Mouse (Mus musculus) central nervous system, embryonic 18 days (tissue): Measurements from ENCODE around the gene Ppp1r15a. TPM values are rescaled to one million over a fixed set of nuclear protein-coding genes. Genes with fewer than 3 reads are reported as not detected.

Experiments
- polyA plus RNA-seq: library from polyadenylated mRNA; depleted of rRNA; stranded (reverse); fragments of >200 nt; gene quantifications from 2 replicates; pipeline ENCODE4 v1.2.3, GENCODE M21; 2012; rRNA removed

Ppp1r15a gene
- 13.4 and 14.0 TPM in 2 replicates for polyA plus RNA-seq

DNA sequence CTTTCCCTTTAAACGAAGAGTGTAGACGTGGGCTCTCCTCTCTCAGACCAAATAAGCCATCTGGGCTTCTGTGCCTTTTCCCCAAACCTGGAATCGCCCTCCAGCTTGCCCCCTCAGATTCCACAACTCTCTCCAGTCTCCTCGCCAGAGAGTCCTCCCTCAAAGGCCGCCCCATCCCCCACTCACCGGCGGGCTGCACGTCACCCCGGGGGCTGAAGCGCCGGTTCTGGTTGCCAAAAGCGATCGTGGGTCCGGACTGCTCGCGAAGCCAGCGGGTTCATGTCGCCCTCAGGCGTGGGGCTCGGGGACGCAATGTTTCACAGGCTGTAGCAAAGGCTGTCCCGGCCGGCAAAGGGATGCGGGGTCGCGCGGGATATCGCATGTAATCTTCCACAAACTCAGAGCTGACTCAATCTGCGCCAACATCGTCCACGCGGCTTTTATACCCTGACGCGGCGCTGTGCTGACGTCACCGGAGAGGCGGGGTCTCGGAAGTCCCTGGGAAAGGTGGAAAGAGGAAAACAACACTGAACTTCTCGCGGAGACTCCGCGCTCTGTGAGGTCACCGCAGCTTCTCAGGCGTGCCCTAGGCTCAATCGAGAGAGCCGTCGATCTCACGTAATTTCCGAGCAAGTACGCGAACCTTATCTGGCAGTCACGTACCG, at the start of gene Ppp1r15a, which contains the start of gene Plekha4:
TSS of gene Ppp1r15a (minus strand) at position 460 of the 665 bp plus-strand sequence.
TSS of gene Plekha4 (plus strand) at position 522 of the 665 bp plus-strand sequence.

DNA sequence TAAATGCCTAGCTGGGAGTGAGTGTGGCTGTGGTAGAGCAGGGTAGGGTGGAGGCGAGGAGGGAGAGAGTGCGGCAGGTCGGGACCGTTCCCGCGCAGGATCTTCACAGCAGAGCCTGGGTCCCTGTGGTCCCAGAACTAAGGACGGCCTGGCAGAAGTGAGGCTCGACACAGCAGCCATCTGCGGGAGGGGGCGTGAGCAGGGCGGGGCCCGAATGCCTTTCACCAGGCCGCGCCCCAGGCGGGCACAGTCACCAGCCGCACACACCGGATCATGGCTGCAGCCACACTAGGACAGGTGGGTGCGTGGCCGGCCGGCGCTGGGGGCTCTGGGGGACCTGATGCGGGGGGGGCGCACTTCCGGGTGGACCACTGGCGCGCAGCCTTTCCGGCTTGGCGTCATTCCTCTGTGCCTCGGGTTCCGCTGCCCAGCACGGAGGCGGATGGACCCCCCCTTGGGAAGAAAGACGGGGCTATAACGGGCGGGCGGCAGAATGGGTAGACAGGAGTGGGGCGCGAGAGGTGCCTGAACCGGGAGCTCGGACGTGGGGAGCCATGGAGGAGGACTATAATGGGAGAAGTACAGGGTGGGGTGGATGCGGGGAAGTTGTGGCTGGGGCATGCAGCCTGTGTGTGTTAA, 44.2 kb upstream of the Ppp1r15a start, which contains the start of gene Bcat2:
TSS of gene Bcat2 (plus strand) at position 51 of the 639 bp plus-strand sequence.

DNA sequence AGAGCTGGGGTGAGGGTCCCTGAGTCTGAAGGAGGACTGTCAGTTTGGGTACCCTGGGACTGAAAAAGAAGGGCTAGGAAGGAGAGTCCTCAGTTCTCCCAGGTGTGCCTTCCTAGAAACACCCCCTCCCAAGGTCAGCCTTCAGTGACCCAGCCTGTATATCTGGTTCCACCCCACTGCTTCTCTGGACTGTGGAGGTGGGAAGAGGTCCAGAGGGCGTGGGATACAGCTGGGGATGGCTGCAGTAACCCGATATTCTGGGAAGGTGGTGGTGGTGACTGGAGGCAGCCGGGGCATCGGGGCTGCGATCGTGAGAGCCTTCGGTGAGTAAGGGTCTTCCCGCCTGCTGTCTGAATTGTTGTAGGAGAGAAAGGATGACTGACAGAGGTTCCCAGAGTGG, 28.7 kb upstream of the Ppp1r15a start, which contains the start of gene Hsd17b14:
TSS of gene Hsd17b14 (plus strand) at position 150 of the 400 bp plus-strand sequence.

DNA sequence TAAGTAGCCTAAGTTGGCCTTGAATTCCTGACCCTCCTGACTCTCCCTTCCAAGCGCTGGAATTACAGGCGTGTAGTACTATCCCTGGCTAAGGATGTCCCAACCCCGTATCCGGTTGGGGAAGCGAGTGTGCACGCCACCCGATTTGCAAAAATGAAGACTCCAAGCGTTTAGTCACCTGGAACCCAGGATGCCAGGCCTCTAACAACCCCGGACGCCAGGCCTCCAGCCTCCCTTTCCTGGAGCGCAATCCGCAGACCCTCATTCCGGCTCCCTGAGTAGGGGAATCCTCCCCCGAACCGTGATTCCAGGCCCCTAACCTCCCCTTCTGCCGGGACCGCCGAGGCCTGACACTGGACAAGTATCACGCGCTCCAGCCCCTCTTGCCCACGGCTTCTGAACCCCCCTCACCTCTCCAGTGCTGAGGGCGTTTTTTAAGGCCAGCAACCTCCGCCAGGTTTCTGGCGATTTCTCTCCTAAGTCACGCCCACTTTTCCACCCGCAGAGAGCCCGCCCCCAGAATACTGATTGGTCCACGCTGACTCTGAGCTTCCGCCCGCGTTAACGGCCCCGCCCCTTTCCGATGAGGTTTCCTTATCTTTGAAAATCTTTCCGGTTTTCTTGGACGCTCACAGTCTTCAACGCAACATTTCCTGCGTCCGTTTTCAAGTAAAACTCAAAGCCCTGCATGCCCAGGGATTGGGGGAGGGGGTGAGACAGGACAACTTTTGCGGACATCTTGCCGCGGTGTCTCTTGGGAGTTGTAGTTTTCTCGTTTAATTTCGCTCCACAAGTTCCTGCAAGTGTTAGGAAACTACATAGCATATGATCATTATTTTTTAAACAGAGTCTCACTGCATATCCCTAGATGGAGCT, 15.9 kb downstream of the Ppp1r15a start, which contains the start of gene Nucb1:
TSS of gene Nucb1 (minus strand) at position 495 of the 876 bp plus-strand sequence.

DNA sequence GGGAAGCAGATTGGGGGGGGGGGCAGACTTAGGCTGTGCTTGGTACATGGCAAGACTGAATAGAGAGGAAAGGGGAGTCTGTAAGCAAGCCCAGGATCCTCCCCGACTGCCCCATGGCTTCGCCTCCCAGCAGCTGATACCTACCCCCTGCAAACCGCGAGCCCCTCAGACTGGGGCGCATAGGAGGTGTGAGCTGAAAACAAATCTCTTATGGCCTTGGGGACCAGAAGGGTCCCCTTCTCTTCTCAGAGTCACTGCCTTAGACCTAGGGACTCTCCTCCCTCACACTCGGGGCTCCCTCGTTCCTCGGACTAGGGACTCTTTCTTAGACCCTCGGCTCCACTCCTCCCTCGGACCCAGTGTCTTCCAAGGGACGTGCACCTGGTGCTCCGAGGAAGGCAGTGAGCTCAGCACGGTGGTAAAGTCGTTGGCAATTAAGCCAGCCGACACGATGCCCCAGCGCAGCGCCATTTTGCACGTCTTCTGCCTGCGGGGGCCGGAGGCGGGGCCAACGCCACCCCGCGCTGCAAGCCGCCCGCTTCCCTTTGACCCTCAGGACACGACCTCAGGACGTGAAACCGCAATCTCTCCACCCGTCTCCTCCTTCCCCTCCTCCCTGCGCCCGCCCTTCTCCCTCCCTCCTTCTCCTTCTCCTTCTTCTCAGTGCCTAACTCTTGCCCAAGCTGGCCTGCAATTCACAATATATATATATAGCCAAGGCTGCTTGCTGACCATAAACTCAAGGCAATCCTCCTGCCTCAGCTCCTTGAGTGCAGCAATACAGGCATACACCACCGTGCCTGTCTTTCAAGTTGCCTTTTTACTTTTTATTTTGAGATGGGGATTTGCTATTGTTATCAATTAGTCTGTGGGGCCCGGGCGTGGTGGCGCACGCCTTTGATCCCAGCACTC, 37.5 kb downstream of the Ppp1r15a start, which contains the start of gene Dhdh:
TSS of gene Dhdh (minus strand) at position 513 of the 912 bp plus-strand sequence.

DNA sequence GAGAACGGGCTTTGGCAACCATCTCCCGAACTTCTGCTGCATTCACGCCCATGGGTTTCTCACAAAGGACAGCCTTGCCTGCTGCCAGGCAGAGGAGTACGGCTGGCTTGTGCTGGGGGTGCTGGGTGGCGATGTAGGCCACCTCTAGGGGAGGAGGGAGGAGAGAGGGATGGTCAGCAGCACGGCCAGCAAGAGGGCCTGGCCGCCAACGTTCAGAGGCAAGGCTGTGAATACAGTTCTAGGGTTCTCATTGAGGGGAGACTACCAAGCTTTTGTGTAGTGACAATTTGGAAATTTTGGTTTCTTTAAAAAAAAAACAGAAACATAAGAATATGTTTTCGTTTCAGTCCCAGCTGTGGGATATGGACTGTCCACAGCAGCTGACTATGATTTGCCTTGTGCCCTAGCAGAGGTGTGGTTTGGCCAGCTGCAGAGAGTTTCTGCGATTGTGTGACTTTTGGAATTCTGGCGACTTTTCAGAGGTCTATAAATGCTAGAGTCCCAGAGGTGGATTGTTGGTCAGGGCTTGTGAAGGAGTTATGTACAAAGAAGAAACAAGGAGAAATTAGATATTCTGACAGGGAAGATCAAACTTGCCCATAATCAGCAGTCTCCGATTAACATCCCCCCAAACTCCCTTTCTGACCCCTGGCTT, 39.2 kb downstream of the Ppp1r15a start, which contains the start of gene Gm45808:
TSS of gene Gm45808 (minus strand) at position 51 of the 655 bp plus-strand sequence.

DNA sequence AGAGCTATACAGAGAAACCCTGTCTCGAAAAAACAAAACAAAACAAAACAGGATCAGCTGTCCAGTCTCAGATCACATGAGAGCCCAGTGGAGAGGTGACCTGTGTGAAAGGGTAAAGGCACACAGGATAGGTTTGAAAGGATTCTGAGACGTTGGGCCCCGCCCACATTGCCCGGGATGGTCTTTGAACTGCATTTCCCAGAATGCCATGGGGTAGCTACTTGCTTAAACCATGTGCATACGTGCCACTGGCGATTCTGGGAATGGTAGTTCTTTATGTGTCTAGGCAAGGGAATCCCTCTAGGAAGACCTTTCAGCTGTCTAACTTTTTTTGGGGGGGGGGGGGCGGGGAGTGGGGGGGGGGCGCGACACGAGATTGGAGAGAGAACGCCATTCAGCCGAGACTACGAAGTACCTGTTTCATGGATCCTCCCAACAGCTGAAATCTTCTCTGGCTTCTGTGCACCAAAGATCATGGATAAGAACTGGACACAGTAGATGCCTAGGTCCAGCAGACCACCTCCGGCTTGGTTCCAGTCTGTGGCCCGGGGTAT, 44.6 kb downstream of the Ppp1r15a start, which contains the start of gene Tulp2:
TSS of gene Tulp2 (plus strand) at position 504 of the 554 bp plus-strand sequence.

Other genes starting within 250 kb of the Ppp1r15a start
- 0.03 and 0.12 TPM in 2 replicates for gene Slc6a21, start 248.8 kb downstream of the Ppp1r15a start, polyA plus RNA-seq
- 23.4 and 26.7 TPM in 2 replicates for gene Trpm4, start 192.5 kb downstream of the Ppp1r15a start, polyA plus RNA-seq
- 0.35 and 2.8 TPM in 2 replicates for gene Hrc, start 191.0 kb downstream of the Ppp1r15a start, polyA plus RNA-seq
- 60.6 and 63.5 TPM in 2 replicates for gene Ppfia3, start 159.2 kb downstream of the Ppp1r15a start, polyA plus RNA-seq
- 59.8 and 63.1 TPM in 2 replicates for gene Lin7b, start 155.7 kb downstream of the Ppp1r15a start, polyA plus RNA-seq
- gene Snrnp70, start 130.5 kb downstream of the Ppp1r15a start, polyA plus RNA-seq, result 619 and 668 TPM in 2 replicates
- gene Kcna7, start 120.6 kb downstream of the Ppp1r15a start, polyA plus RNA-seq, result 0.03 TPM in 1 of 2 replicates, not detected in the other
- 0.06 and 0.13 TPM in 2 replicates for gene Ntf5, start 112.6 kb downstream of the Ppp1r15a start, polyA plus RNA-seq
- gene Lhb, start 105.4 kb downstream of the Ppp1r15a start, polyA plus RNA-seq, result 0.31 and 0.66 TPM in 2 replicates
- gene Gys1, start 91.4 kb downstream of the Ppp1r15a start, polyA plus RNA-seq, result 23.7 and 24.0 TPM in 2 replicates
- gene Ruvbl2, start 88.2 kb downstream of the Ppp1r15a start, polyA plus RNA-seq, result 114 and 117 TPM in 2 replicates
- gene Ftl1, start 66.4 kb downstream of the Ppp1r15a start, polyA plus RNA-seq, result 1,600 and 1,742 TPM in 2 replicates
- gene Bax, start 59.4 kb downstream of the Ppp1r15a start, polyA plus RNA-seq, result 176 and 188 TPM in 2 replicates
- 0.22 and 0.32 TPM in 2 replicates for gene Tulp2, start 44.4 kb downstream of the Ppp1r15a start, polyA plus RNA-seq
- 0.17 TPM in 1 of 2 replicates, not detected in the other for gene Gm45808, start 39.5 kb downstream of the Ppp1r15a start, polyA plus RNA-seq
- gene Dhdh, start 37.5 kb downstream of the Ppp1r15a start, polyA plus RNA-seq, result 3.0 and 3.2 TPM in 2 replicates
- gene Nucb1, start 15.9 kb downstream of the Ppp1r15a start, polyA plus RNA-seq, result 99.6 and 103 TPM in 2 replicates
- gene Plekha4, start 62 bp upstream of the Ppp1r15a start, polyA plus RNA-seq, result 2.4 and 6.4 TPM in 2 replicates
- 0.10 and 0.53 TPM in 2 replicates for gene Hsd17b14, start 28.6 kb upstream of the Ppp1r15a start, polyA plus RNA-seq
- gene Bcat2, start 43.9 kb upstream of the Ppp1r15a start, polyA plus RNA-seq, result 36.4 and 37.4 TPM in 2 replicates
- not detected in 2 replicates for gene Fgf21, start 89.2 kb upstream of the Ppp1r15a start, polyA plus RNA-seq
- 0.04 and 0.21 TPM in 2 replicates for gene Fut1, start 91.0 kb upstream of the Ppp1r15a start, polyA plus RNA-seq
- gene Izumo1, start 95.5 kb upstream of the Ppp1r15a start, polyA plus RNA-seq, result 0.10 and 0.19 TPM in 2 replicates
- 15.5 and 16.0 TPM in 2 replicates for gene Rasip1, start 101.2 kb upstream of the Ppp1r15a start, polyA plus RNA-seq
- gene Mamstr, start 113.7 kb upstream of the Ppp1r15a start, polyA plus RNA-seq, result 2.7 and 4.2 TPM in 2 replicates
- gene Fut2, start 140.1 kb upstream of the Ppp1r15a start, polyA plus RNA-seq, result 0.06 and 0.07 TPM in 2 replicates
- 0.48 and 0.64 TPM in 2 replicates for gene Ntn5, start 157.8 kb upstream of the Ppp1r15a start, polyA plus RNA-seq
- 0.43 and 0.63 TPM in 2 replicates for gene Sec1, start 168.1 kb upstream of the Ppp1r15a start, polyA plus RNA-seq
- gene Car11, start 173.6 kb upstream of the Ppp1r15a start, polyA plus RNA-seq, result 162 and 178 TPM in 2 replicates
- gene Dbp, start 178.8 kb upstream of the Ppp1r15a start, polyA plus RNA-seq, result 12.3 and 12.4 TPM in 2 replicates
- 517 and 597 TPM in 2 replicates for gene Rpl18, start 189.2 kb upstream of the Ppp1r15a start, polyA plus RNA-seq
- 24.6 and 26.1 TPM in 2 replicates for gene Sphk2, start 191.7 kb upstream of the Ppp1r15a start, polyA plus RNA-seq
- gene Fam83e, start 194.9 kb upstream of the Ppp1r15a start, polyA plus RNA-seq, result 0.25 and 0.30 TPM in 2 replicates
- gene Spaca4, start 199.5 kb upstream of the Ppp1r15a start, polyA plus RNA-seq, result not detected in 2 replicates